14 mouse cellular contexts compared by ENCODE assay signal in genomic region chr14:71075671-71076070, GRCm38 (mm10).
"Had no signal": no experiment of that assay in that cellular context is flagged by ENCODE, and none has a peak within 500 bp of the region (broad histone marks: within the 10 kb centered on the region; RNA-seq: fewer than 3 reads in every experiment).

No protein-coding gene starts in this region.

- H3K27me3 ChIP-seq: liver, embryonic 15.5 days; midbrain, embryonic 13.5 days; neural tube, embryonic 15.5 days had no signal

- H3K4me3 ChIP-seq: limb, embryonic 10.5 days; liver, embryonic 15.5 days; midbrain, embryonic 13.5 days; neural tube, embryonic 15.5 days had no signal

- H3K4me1 ChIP-seq: limb, embryonic 10.5 days; liver, embryonic 15.5 days; midbrain, embryonic 13.5 days; neural tube, embryonic 15.5 days had no signal

- H3K9ac ChIP-seq: liver, embryonic 15.5 days; midbrain, embryonic 13.5 days; neural tube, embryonic 15.5 days had no signal

- DNase-seq: kidney, adult 8-10 months; kidney, postnatal 25 days; layer of hippocampus, adult 9-11 months; lung, adult 2 months; lung, postnatal 36 days; right cerebral cortex, adult 18-20 months; right cerebral cortex, postnatal 25 days had no signal

- H3K9me3 ChIP-seq: limb, embryonic 10.5 days; liver, embryonic 15.5 days; midbrain, embryonic 13.5 days; neural tube, embryonic 15.5 days had no signal

- H3K27ac ChIP-seq: limb, embryonic 10.5 days; liver, embryonic 15.5 days; midbrain, embryonic 13.5 days; neural tube, embryonic 15.5 days; stomach, postnatal 0 days had no signal

- H3K36me3 ChIP-seq: limb, embryonic 10.5 days; liver, embryonic 15.5 days; midbrain, embryonic 13.5 days; neural tube, embryonic 15.5 days had no signal

- ATAC-seq: intestine, postnatal 0 days; lung, postnatal 0 days; midbrain, embryonic 13.5 days had no signal
